In the genomic region with DNA sequence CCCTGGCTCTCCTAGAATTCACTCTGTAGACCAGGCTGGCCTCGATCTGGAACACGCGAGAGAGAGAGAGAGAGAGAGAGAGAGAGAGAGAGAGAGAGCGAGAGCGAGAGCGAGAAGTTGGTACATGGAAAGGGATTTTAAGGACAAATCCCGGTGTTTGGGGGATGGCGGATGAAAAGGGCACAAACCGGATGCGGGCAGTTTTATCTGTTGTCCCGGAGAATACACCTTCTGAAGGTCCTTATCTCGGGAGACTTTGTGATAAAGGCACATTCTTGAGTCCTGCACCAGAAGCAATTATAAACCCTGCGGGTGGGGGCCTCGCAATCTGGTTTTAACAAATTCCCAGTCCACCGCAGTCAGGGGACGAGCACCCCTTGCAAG, we compare ENCODE assay signal across 8 mouse cellular contexts. TPM values are rescaled to one million over a fixed set of nuclear protein-coding genes. Genes with fewer than 3 reads are reported as not detected.
DNase-seq lines count a peak whose midpoint lies in the region; ATAC-seq lines count a peak whose summit lies in the region.

No protein-coding gene starts in this region.

- no peaks in the 10 kb centered on the region for H3K9me3 ChIP-seq in neural tube, embryonic 11.5 days (ENCODE audit: control insufficient read depth, low read length)
- H3K9me3 ChIP-seq in embryonic facial prominence, embryonic 13.5 days = no peaks in the 10 kb centered on the region
- H3K9me3 ChIP-seq in intestine, embryonic 16.5 days (ENCODE audit: control insufficient read depth, low read length) = no peaks in the 10 kb centered on the region
- H3K9me3 ChIP-seq in neural tube, embryonic 14.5 days (ENCODE audit: control insufficient read depth, low read length) = no peaks in the 10 kb centered on the region

- H3K4me2 ChIP-seq in neural tube, embryonic 11.5 days (ENCODE audit: low read depth) = peak overlapping the region; percentile 61
- peak overlapping the region; percentile 83 for H3K4me2 ChIP-seq in embryonic facial prominence, embryonic 13.5 days
- H3K4me2 ChIP-seq in intestine, embryonic 16.5 days (ENCODE audit: low read depth, low read length) = peak overlapping the region; percentile 80
- H3K4me2 ChIP-seq in neural tube, embryonic 14.5 days (ENCODE audit: low read depth, low read length) = peak overlapping the region; percentile 87

- H3K4me3 ChIP-seq in neural tube, embryonic 11.5 days (ENCODE audit: low read depth, low read length) = peak overlapping the region; percentile 98
- peak overlapping the region; percentile 91 for H3K4me3 ChIP-seq in embryonic facial prominence, embryonic 13.5 days
- peak overlapping the region; percentile 90 for H3K4me3 ChIP-seq in intestine, embryonic 16.5 days (ENCODE audit: low read length)
- H3K4me3 ChIP-seq in neural tube, embryonic 14.5 days (ENCODE audit: low read depth, low read length) = peak overlapping the region; percentile 89

- H3K27ac ChIP-seq in neural tube, embryonic 11.5 days (ENCODE audit: low read depth, low read length) = peak overlapping the region; percentile 99
- H3K27ac ChIP-seq in embryonic facial prominence, embryonic 13.5 days = peak overlapping the region; percentile 99
- H3K27ac ChIP-seq in intestine, embryonic 16.5 days (ENCODE audit: low read length) = peak overlapping the region; percentile 99
- H3K27ac ChIP-seq in neural tube, embryonic 14.5 days (ENCODE audit: low read depth, low read length) = peak overlapping the region; percentile 99

- peak; percentile 58 for DNase-seq in neural tube, embryonic 11.5 days (ENCODE audit: low spot score)
- no peak for DNase-seq in neural tube, embryonic 10.5 days (ENCODE audit: extremely low spot score, low spot score)
- DNase-seq in urinary bladder, postnatal 4 days (ENCODE audit: low spot score in 2 of 2) = no peak
- DNase-seq in B cell, adult 2 months = no peak
- DNase-seq in gastrocnemius, postnatal 10 days = no peak

- ATAC-seq in neural tube, embryonic 11.5 days (ENCODE audit: insufficient read depth, low FRiP score, low TSS enrichment) = peak; percentile 2; the same call in 1 of the 2 replicates
- ATAC-seq in embryonic facial prominence, embryonic 13.5 days (ENCODE audit: insufficient number of reproducible peaks, insufficient read depth, low FRiP score, low TSS enrichment, low read depth) = no peak
- ATAC-seq in intestine, embryonic 16.5 days = no peak; the same call in 1 of the 2 replicates
- ATAC-seq in neural tube, embryonic 14.5 days (ENCODE audit: low read depth) = no peak; the same call in none of the 2 replicates

- H3K9ac ChIP-seq in neural tube, embryonic 11.5 days (ENCODE audit: low read length) = peak overlapping the region; percentile 97
- H3K9ac ChIP-seq in embryonic facial prominence, embryonic 13.5 days = peak overlapping the region; percentile 99
- peak overlapping the region; percentile 98 for H3K9ac ChIP-seq in intestine, embryonic 16.5 days (ENCODE audit: low read depth, low read length)
- H3K9ac ChIP-seq in neural tube, embryonic 14.5 days (replicated peaks; ENCODE audit: low read depth, low read length) = peak overlapping the region; percentile 95

- no peaks in the 10 kb centered on the region for H3K27me3 ChIP-seq in neural tube, embryonic 11.5 days (ENCODE audit: control insufficient read depth, insufficient read depth, low read length)
- no peaks in the 10 kb centered on the region for H3K27me3 ChIP-seq in embryonic facial prominence, embryonic 13.5 days
- no peaks in the 10 kb centered on the region for H3K27me3 ChIP-seq in intestine, embryonic 16.5 days (replicated peaks; ENCODE audit: control insufficient read depth, insufficient read depth, low read length)
- H3K27me3 ChIP-seq in neural tube, embryonic 14.5 days (ENCODE audit: control insufficient read depth, insufficient read depth, low read length) = peaks cover 2% of the 10 kb centered on the region; the same call in 1 of the 2 replicates

- peaks cover 11% of the 10 kb centered on the region for H3K36me3 ChIP-seq in neural tube, embryonic 11.5 days (ENCODE audit: control insufficient read depth, insufficient read depth, low read length)
- peaks cover 26% of the 10 kb centered on the region for H3K36me3 ChIP-seq in embryonic facial prominence, embryonic 13.5 days
- peaks cover 10% of the 10 kb centered on the region; the same call in 1 of the 2 replicates for H3K36me3 ChIP-seq in intestine, embryonic 16.5 days (ENCODE audit: control insufficient read depth, insufficient read depth, low read length)
- H3K36me3 ChIP-seq in neural tube, embryonic 14.5 days (ENCODE audit: control insufficient read depth, insufficient read depth, low read length) = peaks cover 10% of the 10 kb centered on the region

- WGBS in neural tube, embryonic 11.5 days = 2% methylated on average over 16 of the region's 16 CpGs
- WGBS in embryonic facial prominence, embryonic 13.5 days = 2% methylated on average over 16 of the region's 16 CpGs
- WGBS in intestine, embryonic 16.5 days = 1% methylated on average over 16 of the region's 16 CpGs
- WGBS in neural tube, embryonic 14.5 days = 1% methylated on average over 16 of the region's 16 CpGs

- peaks cover 11% of the 10 kb centered on the region; the same call in 1 of the 2 replicates for H3K4me1 ChIP-seq in neural tube, embryonic 11.5 days (ENCODE audit: control insufficient read depth, insufficient read depth, low read length)
- peaks cover 22% of the 10 kb centered on the region for H3K4me1 ChIP-seq in embryonic facial prominence, embryonic 13.5 days
- peaks cover 5% of the 10 kb centered on the region; the same call in 1 of the 2 replicates for H3K4me1 ChIP-seq in intestine, embryonic 16.5 days (ENCODE audit: control insufficient read depth, insufficient read depth, low read length)
- H3K4me1 ChIP-seq in neural tube, embryonic 14.5 days (ENCODE audit: control insufficient read depth, insufficient read depth, low read length) = peaks cover 19% of the 10 kb centered on the region

RNA-seq across cellular contexts. Expression of a gene that starts 0.4 kb away (rescaled TPM):
- polyA plus RNA-seq in neural tube, embryonic 11.5 days (2014; fragmentation: Nextera tagmentation; extraction: Ambion mirVana) = 535 and 540 TPM in 2 replicates
- polyA plus RNA-seq in embryonic facial prominence, embryonic 13.5 days (2015; fragmentation: Nextera tagmentation; extraction: Ambion mirVana) = 344 and 384 TPM in 2 replicates
- polyA plus RNA-seq in intestine, embryonic 16.5 days (2015; fragmentation: Nextera tagmentation; extraction: Ambion mirVana) = 261 and 276 TPM in 2 replicates
- 371 and 387 TPM in 2 replicates for polyA plus RNA-seq in neural tube, embryonic 14.5 days (2014; fragmentation: Nextera tagmentation; extraction: Ambion mirVana)
- 100 to 1,000 TPM in 1 of 2 experiments, 10 to 100 TPM in 1; 91.1 to 104 TPM for total RNA-seq in gastrocnemius, postnatal 10 days (2021)

RNA-seq across cellular contexts. Expression of a gene that starts 31.6 kb away (rescaled TPM):
- 146 and 155 TPM in 2 replicates for polyA plus RNA-seq in neural tube, embryonic 11.5 days (2014; fragmentation: Nextera tagmentation; extraction: Ambion mirVana)
- polyA plus RNA-seq in embryonic facial prominence, embryonic 13.5 days (2015; fragmentation: Nextera tagmentation; extraction: Ambion mirVana) = 236 and 274 TPM in 2 replicates
- 131 and 137 TPM in 2 replicates for polyA plus RNA-seq in intestine, embryonic 16.5 days (2015; fragmentation: Nextera tagmentation; extraction: Ambion mirVana)
- polyA plus RNA-seq in neural tube, embryonic 14.5 days (2014; fragmentation: Nextera tagmentation; extraction: Ambion mirVana) = 176 and 180 TPM in 2 replicates
- total RNA-seq in gastrocnemius, postnatal 10 days (2021) = 10 to 100 TPM; 46.2 to 80.4 TPM

RNA-seq across cellular contexts. Expression of a gene that starts 52.7 kb away (rescaled TPM):
- polyA plus RNA-seq in neural tube, embryonic 11.5 days (2014; fragmentation: Nextera tagmentation; extraction: Ambion mirVana) = 67.8 and 68.5 TPM in 2 replicates
- 51.6 and 52.9 TPM in 2 replicates for polyA plus RNA-seq in embryonic facial prominence, embryonic 13.5 days (2015; fragmentation: Nextera tagmentation; extraction: Ambion mirVana)
- polyA plus RNA-seq in intestine, embryonic 16.5 days (2015; fragmentation: Nextera tagmentation; extraction: Ambion mirVana) = 35.6 and 37.7 TPM in 2 replicates
- polyA plus RNA-seq in neural tube, embryonic 14.5 days (2014; fragmentation: Nextera tagmentation; extraction: Ambion mirVana) = 52.4 and 52.9 TPM in 2 replicates
- 10 to 100 TPM; 10.5 to 11.4 TPM for total RNA-seq in gastrocnemius, postnatal 10 days (2021)

RNA-seq across cellular contexts. Expression of a gene that starts 53.0 kb away (rescaled TPM):
- polyA plus RNA-seq in neural tube, embryonic 11.5 days (2014; fragmentation: Nextera tagmentation; extraction: Ambion mirVana) = 60.0 and 67.6 TPM in 2 replicates
- 55.7 and 66.1 TPM in 2 replicates for polyA plus RNA-seq in embryonic facial prominence, embryonic 13.5 days (2015; fragmentation: Nextera tagmentation; extraction: Ambion mirVana)
- 40.9 and 53.6 TPM in 2 replicates for polyA plus RNA-seq in intestine, embryonic 16.5 days (2015; fragmentation: Nextera tagmentation; extraction: Ambion mirVana)
- 60.3 and 62.7 TPM in 2 replicates for polyA plus RNA-seq in neural tube, embryonic 14.5 days (2014; fragmentation: Nextera tagmentation; extraction: Ambion mirVana)
- total RNA-seq in gastrocnemius, postnatal 10 days (2021) = 10 to 100 TPM; 18.7 to 23.1 TPM
